Mouse (Mus musculus) small intestine, adult 2 months (tissue): ENCODE data around the gene Pipox.

Source experiments
- CTCF ChIP-seq: fragments of 200-500 bp; IDR thresholded peaks from 2 replicates; pipeline ENCODE4 v1.5.1; 2012; ENCODE audit warnings: low read depth, mild to moderate bottlenecking, control low read depth, inconsistent platforms, low read length, moderate library complexity, mixed read lengths; ENCODE audit not compliant: insufficient replicate concordance, insufficient read length; ENCODE audit errors: extremely low read depth
- POLR2A ChIP-seq: fragments of 200-500 bp; IDR thresholded peaks from 2 replicates; pipeline ENCODE4 v1.6.1; 2012; ENCODE audit warnings: low read depth, mild to moderate bottlenecking, control low read depth, inconsistent platforms, low read length, moderate library complexity

- TF ChIP-seq CTCF (no peak), POLR2A (no peak)
Measured at GRCm38 (mm10) chr11:77936846-77937245, 43.0 kb upstream of the Pipox start.
